Comparison of ENCODE assay signal across 25 mouse cellular contexts in the genomic region with DNA sequence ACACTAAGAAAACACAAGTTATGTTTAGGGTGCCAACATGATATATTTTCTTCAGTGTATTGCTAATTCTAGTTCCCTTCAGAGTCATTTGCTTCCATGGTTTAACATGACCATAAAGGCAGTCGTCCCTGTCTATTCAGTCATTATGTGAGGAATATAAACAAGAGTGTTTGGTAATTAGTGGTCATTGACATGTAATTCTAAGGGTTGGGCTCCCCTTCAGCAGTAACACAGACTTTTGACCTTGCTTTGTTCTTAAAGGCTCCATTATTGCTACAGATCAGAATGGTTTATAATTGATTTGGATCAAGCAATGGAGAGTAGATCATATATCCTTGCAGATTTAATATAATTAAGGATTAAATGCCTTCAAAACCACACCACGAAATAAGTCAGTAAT.
"Had no signal": no experiment of that assay in that cellular context is flagged by ENCODE, and none has a peak within 500 bp of the region (broad histone marks: within the 10 kb centered on the region; RNA-seq: fewer than 3 reads in every experiment).

No protein-coding gene starts in this region.

- DNase-seq: cerebellum, adult 9-11 months; cerebellum, postnatal 10 days; cerebellum, postnatal 14 days; cerebellum, postnatal 25 days; cerebellum, postnatal 36 days; embryo, embryonic 11 days; forebrain, postnatal 0 days; gastrocnemius, adult 2 months; gastrocnemius, postnatal 10 days; gastrocnemius, postnatal 14 days; gastrocnemius, postnatal 25 days; gastrocnemius, postnatal 36 days; heart, adult 18-20 months; heart, adult 2 months had no signal

- H3K4me3 ChIP-seq: embryonic facial prominence, embryonic 10.5 days; embryonic facial prominence, embryonic 12.5 days; embryonic facial prominence, embryonic 13.5 days; embryonic facial prominence, embryonic 15.5 days; erythroblast, embryonic 14.5 days; forebrain, embryonic 10.5 days; forebrain, embryonic 12.5 days; forebrain, embryonic 13.5 days; forebrain, embryonic 15.5 days; gastrocnemius, adult 2 months; heart, adult 2 months had no signal

- H3K4me2 ChIP-seq: embryonic facial prominence, embryonic 12.5 days; embryonic facial prominence, embryonic 13.5 days; embryonic facial prominence, embryonic 15.5 days; forebrain, embryonic 12.5 days; forebrain, embryonic 13.5 days; forebrain, embryonic 15.5 days had no signal

- H3K36me3 ChIP-seq: embryonic facial prominence, embryonic 10.5 days; embryonic facial prominence, embryonic 12.5 days; embryonic facial prominence, embryonic 13.5 days; embryonic facial prominence, embryonic 15.5 days; forebrain, embryonic 10.5 days; forebrain, embryonic 12.5 days; forebrain, embryonic 15.5 days had no signal

- ATAC-seq: forebrain, embryonic 13.5 days; forebrain, embryonic 14.5 days; forebrain, embryonic 15.5 days; forebrain, embryonic 16.5 days; forebrain, postnatal 0 days had no signal

- H3K27ac ChIP-seq: embryonic facial prominence, embryonic 10.5 days; embryonic facial prominence, embryonic 12.5 days; embryonic facial prominence, embryonic 13.5 days; embryonic facial prominence, embryonic 15.5 days; forebrain, embryonic 10.5 days; forebrain, embryonic 12.5 days; forebrain, embryonic 13.5 days; forebrain, embryonic 15.5 days; gastrocnemius, adult 2 months; heart, adult 2 months had no signal

- H3K27me3 ChIP-seq: embryonic facial prominence, embryonic 12.5 days; embryonic facial prominence, embryonic 13.5 days; embryonic facial prominence, embryonic 15.5 days; forebrain, embryonic 12.5 days; forebrain, embryonic 13.5 days; forebrain, embryonic 15.5 days had no signal

- H3K9ac ChIP-seq: embryonic facial prominence, embryonic 12.5 days; embryonic facial prominence, embryonic 13.5 days; embryonic facial prominence, embryonic 15.5 days; forebrain, embryonic 12.5 days; forebrain, embryonic 13.5 days; forebrain, embryonic 15.5 days; forebrain, postnatal 0 days had no signal

- H3K4me1 ChIP-seq: forebrain, embryonic 13.5 days; forebrain, embryonic 15.5 days had no signal

- H3K9me3 ChIP-seq: embryonic facial prominence, embryonic 10.5 days; embryonic facial prominence, embryonic 12.5 days; embryonic facial prominence, embryonic 13.5 days; embryonic facial prominence, embryonic 15.5 days; forebrain, embryonic 10.5 days; forebrain, embryonic 12.5 days; forebrain, embryonic 15.5 days had no signal
